Mouse (Mus musculus) liver, postnatal 0 days (tissue): ENCODE measurements around the gene Igsf3. TPM values are rescaled to one million over a fixed set of nuclear protein-coding genes. Genes with fewer than 3 reads are reported as not detected.
A peak's percentile ranks its signal among the peaks of the same experiment; 100 is the strongest.

Experiments used
- ATAC-seq: fragments of 200-750 bp; cut with Nextera tagmentation; 2 replicates; pipeline ENCODE4 v1.8.0; 2017; ENCODE audit warnings: mild to moderate bottlenecking, moderate library complexity
- DNase-seq: peaks from one replicate; pipeline ENCODE4 v3.0.0-alpha.2; 2016
- H3K27ac ChIP-seq: fragments of 300-500 bp; sonication (generic); 2 replicates; pipeline ENCODE4 v1.5.1; 2014; ENCODE audit warnings: antibody characterized with exemption, moderate library complexity, mild to moderate bottlenecking, low read depth
- H3K27me3 ChIP-seq: fragments of 300-500 bp; sonication (generic); 2 replicates; pipeline ENCODE4 v1.6.1; 2014; ENCODE audit warnings: low read length, control low read depth, mixed read lengths; ENCODE audit not compliant: insufficient read depth
- H3K36me3 ChIP-seq: fragments of 300-500 bp; sonication (generic); replicated peaks from 2 replicates; pipeline ENCODE4 v1.6.1; 2014; ENCODE audit warnings: mild to moderate bottlenecking, control low read depth, low read length, moderate library complexity, mixed read lengths; ENCODE audit not compliant: insufficient read depth
- H3K4me1 ChIP-seq: fragments of 300-500 bp; sonication (generic); 2 replicates; pipeline ENCODE4 v1.6.1; 2014; ENCODE audit warnings: antibody characterized with exemption, mild to moderate bottlenecking, control low read depth; ENCODE audit not compliant: insufficient read depth
- H3K4me2 ChIP-seq: fragments of 300-500 bp; sonication (generic); 2 replicates; pipeline ENCODE4 v1.6.1; 2014; ENCODE audit warnings: low read depth, mild to moderate bottlenecking, low read length, moderate library complexity, mixed read lengths
- H3K4me3 ChIP-seq: fragments of 300-500 bp; sonication (generic); 2 replicates; pipeline ENCODE4 v1.5.1; 2014; ENCODE audit warnings: low read depth, low read length
- H3K9ac ChIP-seq: fragments of 300-500 bp; sonication (generic); replicated peaks from 2 replicates; pipeline ENCODE4 v1.6.1; 2014; ENCODE audit warnings: mild to moderate bottlenecking, moderate library complexity
- H3K9me3 ChIP-seq: fragments of 300-500 bp; sonication (generic); 2 replicates; pipeline ENCODE4 v1.6.1; 2016; ENCODE audit warnings: mild to moderate bottlenecking, control low read depth, low read length, mixed read lengths
- CTCF ChIP-seq: sonication (generic); IDR thresholded peaks from 2 replicates; pipeline ENCODE4 v1.5.1; 2016; ENCODE audit warnings: antibody characterized with exemption, low read depth
- EP300 ChIP-seq: IDR thresholded peaks from 2 replicates; pipeline ENCODE4 v1.6.1; 2016; ENCODE audit warnings: antibody characterized with exemption, low read depth, mild to moderate bottlenecking
- WGBS: fragments of 180-500 bp; shearing (Covaris S2); extraction: QIAGEN DNeasy Blood & Tissue Kit; methylation state at CpG from one replicate; pipeline ENCODE4 v1.1.7; 2014; ENCODE audit not compliant: insufficient replicate concordance; 5-methylcytosine and 5-hydroxymethylcytosine counted together
- polyA plus RNA-seq: library from polyadenylated mRNA; unstranded; fragments of >200 nt; fragmentation: Nextera tagmentation; extraction: Ambion mirVana; gene quantifications from 2 replicates; pipeline ENCODE4 v1.2.1, GENCODE M21; 2015

Gene Igsf3
- polyA plus RNA-seq, 1 experiment from 2014 or later: 1.7 TPM

GRCm38 (mm10) chr3:101500393-101501051 lies 123.6 kb downstream of the Igsf3 start:
- no peak for TF ChIP-seq EP300
- no peak for TF ChIP-seq CTCF
- DNase-seq: no peak
- ATAC-seq: 0 out of 2 replicates have a peak, but pooled peaks have one; percentile 13
- Histone ChIP-seq H3K27me3 (no peaks in the 10 kb centered on the region), H3K4me2 (no peak overlapping the region), H3K27ac (no peak overlapping the region), H3K4me3 (no peak overlapping the region), H3K9ac (no peak overlapping the region), H3K4me1 (no peaks in the 10 kb centered on the region), H3K9me3 (no peaks in the 10 kb centered on the region), H3K36me3 (no peaks in the 10 kb centered on the region)
- WGBS: 62% methylated on average over 11 of the region's 11 CpGs

DNA sequence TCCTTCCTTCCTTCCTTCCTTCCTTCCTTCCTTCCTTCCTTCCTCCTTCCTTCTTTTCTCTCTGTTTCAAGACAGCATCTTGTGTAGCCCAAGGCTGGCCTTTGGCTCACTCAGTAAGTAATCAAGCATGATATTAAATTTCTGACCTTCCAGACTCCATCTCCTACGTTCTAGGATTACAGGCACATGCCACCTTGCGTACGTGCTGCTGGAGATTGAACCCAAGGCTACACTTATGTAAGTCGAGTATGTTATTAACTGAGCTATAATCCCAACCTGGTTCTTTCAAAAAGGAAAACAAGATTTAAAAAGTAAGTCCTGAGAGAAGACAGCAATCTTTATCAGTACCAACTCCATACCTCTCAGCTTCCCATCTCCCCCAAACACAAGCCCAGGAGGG lies 124.7 kb downstream of the Igsf3 start:
- no peak for TF ChIP-seq EP300
- TF ChIP-seq CTCF: no peak
- Histone ChIP-seq H3K4me2 (no peak overlapping the region), H3K36me3 (no peaks in the 10 kb centered on the region), H3K4me3 (no peak overlapping the region), H3K27me3 (no peaks in the 10 kb centered on the region), H3K27ac (no peak overlapping the region), H3K9me3 (no peaks in the 10 kb centered on the region), H3K9ac (no peak overlapping the region), H3K4me1 (peaks cover 3% of the 10 kb centered on the region)
- DNase-seq (no peak), ATAC-seq (no peak)
- 76% methylated on average over 4 of the region's 4 CpGs for WGBS

- ATAC-seq: no peak
- H3K4me1 ChIP-seq: peaks cover 9% of the 10 kb centered on the region
- H3K9me3 ChIP-seq: no peaks in the 10 kb centered on the region
- H3K36me3 ChIP-seq: no peaks in the 10 kb centered on the region
- no peak for DNase-seq
- no peak for TF ChIP-seq EP300
- 43% methylated on average over 14 of the region's 14 CpGs for WGBS
- no peak overlapping the region for H3K9ac ChIP-seq
- H3K4me2 ChIP-seq: no peak overlapping the region
- no peaks in the 10 kb centered on the region for H3K27me3 ChIP-seq
- no peak overlapping the region for H3K4me3 ChIP-seq
- no peak overlapping the region for H3K27ac ChIP-seq
Observed at GRCm38 (mm10) chr3:101502086-101502760, 125.3 kb downstream of the Igsf3 start.

GRCm38 (mm10) chr3:101506179-101506578 lies 129.3 kb downstream of the Igsf3 start:
- Histone ChIP-seq H3K27me3 (no peaks in the 10 kb centered on the region), H3K36me3 (no peaks in the 10 kb centered on the region), H3K4me1 (peaks cover 15% of the 10 kb centered on the region), H3K4me3 (no peak overlapping the region), H3K27ac (peak overlapping the region; percentile 64), H3K9ac (no peak overlapping the region), H3K9me3 (no peaks in the 10 kb centered on the region), H3K4me2 (no peak overlapping the region)
- 28% methylated on average over 5 of the region's 5 CpGs for WGBS
- TF ChIP-seq EP300 (no peak), CTCF (peak; percentile 88)
- ATAC-seq: peak; percentile 78
- peak; percentile 88 for DNase-seq

DNA sequence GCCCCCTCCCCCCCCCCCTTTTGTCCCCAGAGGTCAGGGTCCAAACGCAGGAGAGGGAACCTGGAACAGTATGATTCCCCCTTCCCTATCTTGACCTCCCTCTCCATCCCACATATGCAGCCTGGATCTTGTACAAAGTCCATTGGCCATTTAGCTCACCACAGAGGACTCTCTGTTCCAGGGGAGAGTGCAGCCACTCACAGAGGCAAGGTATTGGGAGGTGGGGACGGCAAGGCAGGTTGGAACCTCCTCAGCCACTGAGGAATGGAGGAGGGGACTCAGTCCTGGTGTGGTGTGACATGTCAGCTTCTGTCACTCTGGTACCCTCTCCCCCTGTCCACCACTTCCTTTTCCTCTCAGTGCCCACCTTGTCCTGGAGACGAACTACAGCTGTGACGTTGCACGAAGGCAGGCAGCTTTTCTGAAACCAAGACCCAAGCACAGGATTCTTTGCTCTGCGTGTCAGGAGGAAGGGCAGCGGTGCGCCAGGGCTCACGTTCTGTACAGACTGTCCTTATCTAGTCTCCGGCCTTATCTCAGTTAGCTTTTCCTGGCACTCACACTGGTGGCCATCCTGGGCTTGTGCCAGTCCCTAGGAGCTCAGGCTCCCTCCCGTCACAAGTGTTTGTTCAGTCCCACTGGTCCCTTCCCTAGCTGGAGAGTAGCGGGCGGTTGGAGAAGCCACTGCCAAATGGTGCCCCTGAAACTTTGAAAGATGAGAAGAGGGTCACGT lies 130.3 kb downstream of the Igsf3 start:
- peak; percentile 36; the same call in 1 of the 2 replicates for TF ChIP-seq EP300
- no peak for TF ChIP-seq CTCF
- ATAC-seq (peak; percentile 66), DNase-seq (peak; percentile 49)
- Histone ChIP-seq H3K36me3 (no peaks in the 10 kb centered on the region), H3K4me1 (peaks cover 15% of the 10 kb centered on the region), H3K4me3 (no peak overlapping the region), H3K9me3 (no peaks in the 10 kb centered on the region), H3K27ac (peak overlapping the region; percentile 64), H3K4me2 (peak overlapping the region; percentile 30), H3K27me3 (no peaks in the 10 kb centered on the region), H3K9ac (0 out of 2 replicates have a peak overlapping the region, but pooled peaks have one; percentile 38)
- 17% methylated on average over 13 of the region's 14 CpGs for WGBS

DNA sequence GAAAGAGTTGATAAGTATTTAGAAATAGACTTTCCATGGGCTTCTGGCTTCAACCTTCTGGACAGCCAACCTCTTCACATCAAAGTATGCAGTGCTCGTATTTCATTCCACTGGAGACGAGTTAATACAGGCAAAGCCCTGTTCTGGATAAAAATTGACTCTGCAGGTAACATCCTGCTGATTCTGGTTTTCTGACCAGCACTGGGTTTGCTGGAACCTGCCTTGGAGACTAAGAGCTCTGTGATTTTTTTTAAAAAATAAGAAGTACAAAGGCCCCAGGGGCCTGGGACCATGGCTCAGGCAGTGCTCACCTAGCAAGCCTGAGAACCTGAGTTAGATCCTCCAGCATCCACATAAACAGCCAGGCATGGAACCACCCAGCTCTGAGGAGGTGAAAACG lies 130.9 kb downstream of the Igsf3 start:
- WGBS: 62% methylated on average over 3 of the region's 3 CpGs
- no peaks in the 10 kb centered on the region for H3K27me3 ChIP-seq
- H3K4me3 ChIP-seq: no peak overlapping the region
- no peak overlapping the region; the same call in 1 of the 2 replicates for H3K27ac ChIP-seq
- no peaks in the 10 kb centered on the region for H3K36me3 ChIP-seq
- peaks cover 15% of the 10 kb centered on the region for H3K4me1 ChIP-seq
- TF ChIP-seq EP300 (no peak), CTCF (no peak)
- H3K9me3 ChIP-seq: no peaks in the 10 kb centered on the region
- no peak overlapping the region for H3K4me2 ChIP-seq
- no peak for ATAC-seq
- DNase-seq: no peak
- no peak overlapping the region for H3K9ac ChIP-seq
